Mouse (Mus musculus): ENCODE data around the gene Eral1.

The Eral1 gene

DNA sequence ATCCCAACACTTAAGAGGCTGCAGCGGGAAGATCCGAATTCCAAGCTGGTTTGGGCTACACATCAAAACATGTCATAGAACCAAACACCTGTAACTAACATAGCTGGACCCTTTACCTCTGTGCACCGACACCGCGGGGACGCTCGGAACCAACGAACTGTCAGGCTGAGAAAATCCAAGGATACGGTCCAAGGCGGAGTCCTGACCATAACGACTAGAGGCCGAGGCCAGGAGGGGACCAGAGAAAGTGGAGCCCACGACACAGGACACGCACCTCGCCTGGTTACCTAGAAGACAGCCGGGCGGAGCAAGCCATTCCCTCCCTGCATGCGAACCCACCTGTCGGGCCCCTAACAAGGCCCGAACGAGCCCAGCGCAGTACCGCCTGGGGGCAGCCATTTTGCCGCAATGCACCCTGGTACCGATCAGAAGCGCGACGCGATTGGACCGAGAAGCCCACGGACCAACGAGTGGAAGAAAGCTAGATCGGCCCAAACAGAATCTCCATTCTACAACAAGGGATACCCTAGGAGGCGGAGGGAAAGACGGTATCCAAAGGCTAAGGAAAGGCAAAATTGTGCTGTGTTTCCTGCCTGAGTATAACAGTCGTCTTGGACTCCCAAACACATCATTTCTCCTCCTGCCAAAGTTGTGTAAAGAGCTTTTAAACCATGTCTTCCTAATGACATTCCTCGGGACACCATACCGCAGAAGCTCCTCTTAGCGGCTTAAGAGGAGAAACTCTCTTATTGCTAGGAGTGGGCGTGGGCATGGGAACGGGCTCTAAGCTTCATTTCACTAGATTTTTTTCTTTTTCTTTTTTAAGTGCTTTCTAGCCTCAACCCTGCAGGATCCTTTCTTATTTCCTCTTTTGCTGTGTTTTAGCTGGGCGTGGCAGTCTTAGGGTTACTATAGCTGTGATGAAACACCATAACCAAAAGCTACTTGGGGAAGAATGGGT lies at the start of gene Eral1:
Gene Eral1 (minus strand): TSS at position 423 of the 961 bp plus-strand sequence.
- DNase-seq (ENCODE audit: low spot score): peak; percentile 96

- no peak for DNase-seq (ENCODE audit: low spot score)
Observed at GRCm38 (mm10) chr11:78129458-78129857, 49.3 kb upstream of the Eral1 start.

GRCm38 (mm10) chr11:78126739-78127138 lies 46.6 kb upstream of the Eral1 start:
- no peak for DNase-seq (ENCODE audit: low spot score)

DNA sequence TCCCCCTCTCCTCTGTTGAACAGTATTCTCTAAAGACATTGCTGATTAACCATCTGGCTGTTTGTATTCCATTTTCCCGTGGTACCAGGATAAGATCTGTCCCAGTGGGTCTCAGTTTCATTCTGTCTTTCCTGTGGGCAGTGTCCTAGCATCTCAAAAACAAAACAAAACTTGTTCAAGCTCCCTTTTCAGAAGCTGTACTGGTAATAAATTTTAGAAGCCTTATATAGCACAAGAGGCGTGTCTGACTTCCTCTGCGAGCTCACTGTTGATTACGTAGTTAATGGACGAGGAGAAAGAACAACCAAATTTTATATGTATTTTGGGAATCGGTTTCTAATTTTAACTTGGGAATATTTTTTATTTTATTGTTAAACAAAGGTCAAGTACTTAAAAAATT lies 45.5 kb upstream of the Eral1 start:
- DNase-seq (ENCODE audit: low spot score): no peak

DNA sequence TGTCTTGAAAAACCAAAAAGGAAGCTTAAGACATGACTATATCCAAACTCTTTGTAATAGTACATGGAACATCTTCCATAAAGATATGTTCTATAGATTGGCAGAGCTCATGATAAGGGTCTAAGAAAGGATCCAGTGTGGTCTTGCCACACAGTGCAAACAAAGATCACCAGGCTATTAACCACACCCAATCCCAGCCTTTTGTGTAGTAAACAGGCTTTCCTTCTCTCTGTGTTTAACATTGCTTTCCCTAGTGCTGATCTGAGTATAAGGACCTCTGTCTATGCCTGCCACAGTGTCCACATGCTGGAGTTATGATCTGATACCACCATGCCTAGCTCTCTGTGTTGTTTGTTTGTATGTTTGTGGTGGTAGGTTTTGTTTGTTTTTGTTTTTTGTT lies 43.6 kb upstream of the Eral1 start:
- DNase-seq (ENCODE audit: low spot score): no peak

GRCm38 (mm10) chr11:78122815-78123214 lies 42.6 kb upstream of the Eral1 start:
- DNase-seq (ENCODE audit: low spot score): no peak

DNA sequence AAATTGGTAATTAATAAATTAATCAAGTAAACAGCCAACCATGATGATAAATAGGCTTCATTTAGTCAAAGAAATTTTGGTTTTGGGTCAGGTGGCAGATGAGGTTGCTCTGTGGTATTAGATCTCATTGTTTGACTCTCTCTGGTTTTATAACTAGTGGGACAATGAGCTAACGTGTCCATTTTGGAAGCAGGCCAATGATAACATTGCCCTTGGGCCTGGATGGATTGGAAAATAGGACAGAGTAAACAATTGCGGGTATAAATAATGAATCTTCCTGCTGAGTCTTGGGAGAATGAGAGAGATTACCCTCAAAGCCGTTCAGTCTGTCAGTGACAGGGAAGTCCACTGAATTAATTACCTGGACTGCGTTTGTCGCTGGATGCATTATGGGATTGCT lies 41.0 kb upstream of the Eral1 start:
- DNase-seq (ENCODE audit: low spot score): no peak

- DNase-seq (ENCODE audit: low spot score): no peak
Observed at GRCm38 (mm10) chr11:78119898-78120297, 39.7 kb upstream of the Eral1 start.

- DNase-seq (ENCODE audit: low spot score): no peak
Observed at GRCm38 (mm10) chr11:78118467-78118866, 38.3 kb upstream of the Eral1 start.

DNA sequence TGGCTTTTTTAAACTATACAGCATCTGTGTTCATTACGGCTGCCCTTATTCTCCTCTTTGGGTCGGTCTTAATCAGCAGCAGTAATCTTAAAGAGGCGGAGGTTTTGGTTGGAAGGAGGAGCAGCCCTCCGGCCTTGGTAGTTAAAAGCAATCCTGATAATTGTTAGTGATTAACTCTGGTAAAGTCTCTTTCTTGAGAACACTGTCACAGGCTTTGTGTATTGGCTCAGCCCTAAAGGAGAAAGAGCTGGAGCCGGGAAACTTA lies 35.9 kb upstream of the Eral1 start:
- DNase-seq (ENCODE audit: low spot score): no peak

GRCm38 (mm10) chr11:78115367-78116145 lies 35.4 kb upstream of the Eral1 start:
- DNase-seq (ENCODE audit: low spot score): peak; percentile 94

- DNase-seq (ENCODE audit: low spot score): peak; percentile 25
Observed at GRCm38 (mm10) chr11:78114676-78115366, 34.6 kb upstream of the Eral1 start.

GRCm38 (mm10) chr11:78113616-78114015 lies 33.4 kb upstream of the Eral1 start:
- DNase-seq (ENCODE audit: low spot score): no peak

DNA sequence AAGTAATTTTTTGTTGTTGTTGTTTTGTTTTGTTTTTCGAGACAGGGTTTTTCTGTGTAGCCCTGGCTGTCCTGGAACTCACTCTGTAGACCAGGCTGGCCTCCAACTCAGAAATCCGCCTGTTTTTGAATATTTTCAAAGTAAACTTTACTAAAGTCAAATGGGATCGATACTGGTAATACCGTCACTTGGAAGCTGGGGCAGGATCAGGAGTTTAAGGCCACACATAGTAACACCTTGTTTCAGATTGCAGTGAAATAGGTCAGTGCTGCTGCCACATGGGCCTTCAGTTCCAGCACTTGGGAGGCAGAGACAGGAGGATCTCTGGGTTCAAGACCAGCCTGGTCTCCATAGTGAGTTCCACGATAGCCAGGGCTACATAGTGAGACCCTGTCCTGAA lies 24.3 kb upstream of the Eral1 start:
- DNase-seq (ENCODE audit: low spot score): no peak

- no peak for DNase-seq (ENCODE audit: low spot score)
Observed at GRCm38 (mm10) chr11:78102958-78103747, 23.0 kb upstream of the Eral1 start.

DNA sequence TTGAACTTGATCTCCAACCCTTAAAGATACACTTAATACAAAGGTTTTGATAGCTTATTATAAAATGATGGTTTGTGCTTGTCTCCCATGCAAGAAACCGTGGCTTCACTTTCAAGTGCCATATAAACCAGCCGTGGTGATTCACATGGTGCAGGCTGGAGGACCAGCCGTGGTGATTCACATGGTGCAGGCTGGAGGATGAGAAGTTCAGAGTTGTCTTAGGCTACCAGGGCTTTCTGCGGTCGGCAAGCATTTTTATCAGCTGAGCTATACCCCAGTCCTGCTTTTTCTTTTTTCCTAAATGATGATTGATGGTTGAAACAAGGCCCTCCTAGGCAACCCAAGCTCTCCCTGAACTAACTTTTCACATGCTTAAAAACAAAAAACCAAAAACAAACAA lies 22.0 kb upstream of the Eral1 start:
- DNase-seq (ENCODE audit: low spot score): no peak

DNA sequence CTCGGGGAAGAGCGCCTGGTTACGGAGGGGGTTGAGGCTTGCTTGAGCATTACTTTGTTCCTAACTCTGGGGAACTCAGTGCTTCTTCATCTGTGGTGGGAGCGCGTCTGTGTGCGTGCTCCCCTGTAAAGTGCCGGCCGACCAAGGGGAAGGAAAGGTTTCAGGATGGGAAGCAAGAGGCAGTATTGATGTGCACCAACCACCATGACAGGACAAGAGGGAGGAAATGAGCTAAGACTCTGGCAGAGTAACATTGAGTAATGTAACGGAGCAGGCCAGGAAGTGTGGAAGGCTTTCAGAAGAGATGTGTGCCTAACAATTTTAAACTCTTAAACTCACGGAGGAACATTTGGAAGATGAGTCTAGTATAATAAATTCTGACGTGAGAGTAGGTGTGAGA lies 20.6 kb upstream of the Eral1 start:
- DNase-seq (ENCODE audit: low spot score): no peak

- no peak for DNase-seq (ENCODE audit: low spot score)
Observed at GRCm38 (mm10) chr11:78097077-78097476, 16.9 kb upstream of the Eral1 start.

DNA sequence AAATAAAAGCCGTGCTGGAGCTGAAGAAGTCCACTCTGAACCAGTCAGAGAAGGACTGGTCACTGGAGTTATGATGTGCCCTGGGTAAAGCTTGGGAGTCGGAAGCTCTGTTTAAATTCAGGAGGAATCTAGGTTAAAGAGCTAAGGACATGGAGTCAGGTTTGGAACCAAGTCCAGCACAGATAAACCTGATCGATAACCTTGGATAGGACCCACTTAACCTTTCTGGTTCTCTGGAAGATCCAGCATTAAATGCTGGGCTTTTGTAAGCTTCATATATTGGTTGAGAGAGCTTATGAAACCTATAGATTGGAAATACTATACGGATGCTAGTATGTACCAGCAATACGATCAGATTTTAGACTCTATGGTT lies 14.9 kb upstream of the Eral1 start:
- DNase-seq (ENCODE audit: low spot score): no peak

DNA sequence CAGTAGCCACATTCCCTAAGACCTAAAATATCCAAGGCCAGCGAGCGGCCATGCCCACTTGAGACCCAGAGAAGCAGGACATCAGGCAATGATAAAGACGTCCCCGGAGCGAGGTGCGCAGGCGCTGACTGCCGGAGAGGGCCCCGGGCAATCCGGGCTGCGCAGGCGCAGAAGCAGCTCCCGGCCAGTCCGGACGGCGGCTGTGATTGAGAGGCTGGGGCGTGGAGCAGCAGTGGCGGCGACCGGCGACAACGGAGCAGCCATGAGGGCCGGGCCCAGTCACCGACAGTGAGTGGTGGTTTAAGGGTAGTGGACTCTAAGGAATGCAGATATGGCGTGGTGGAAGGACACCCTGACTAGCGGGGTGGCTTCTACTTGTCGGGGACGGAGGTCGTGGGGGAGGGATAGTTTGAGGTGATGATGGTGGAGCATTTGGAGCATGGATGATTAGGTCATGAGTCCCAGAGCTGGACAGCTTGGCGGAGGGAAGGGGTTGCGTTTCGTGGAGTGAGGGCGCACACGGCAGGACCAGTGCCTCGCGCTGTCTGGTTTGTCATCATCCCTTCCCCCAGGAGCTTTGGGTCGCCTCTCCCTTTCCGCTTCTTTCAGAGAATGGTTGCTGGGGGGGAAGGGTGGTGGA lies 14.4 kb upstream of the Eral1 start, which contains the start of gene Fam222b:
Gene Fam222b (plus strand): TSS at position 157 of the 640 bp plus-strand sequence.
- peak; percentile 93 for DNase-seq (ENCODE audit: low spot score)

GRCm38 (mm10) chr11:78094137-78094503 lies 13.9 kb upstream of the Eral1 start:
- no peak for DNase-seq (ENCODE audit: low spot score)

All from embryo, embryonic 10 days (tissue).